8 mouse cellular contexts compared by ENCODE assay signal in genomic region chr10:78399090-78399657, GRCm38 (mm10). TPM values are rescaled to one million over a fixed set of nuclear protein-coding genes. Genes with fewer than 3 reads are reported as not detected.
DNase-seq lines count a peak whose midpoint lies in the region; ATAC-seq and TF ChIP-seq lines count a peak whose summit lies in the region.

No protein-coding gene starts in this region.

- peak; percentile 76 for ATAC-seq in CD4-positive, CD25-positive, alpha-beta regulatory T cell, adult 4 months
- peak; percentile 82 for ATAC-seq in megakaryocyte progenitor cell, adult 5-6 weeks (replicated peaks; ENCODE audit: poor library complexity)
- ATAC-seq in stomach, postnatal 0 days (ENCODE audit: low FRiP score, low TSS enrichment): peak; percentile 15; the same call in 1 of the 2 replicates

- no peaks in the 10 kb centered on the region; the same call in 1 of the 2 replicates for H3K4me1 ChIP-seq in kidney, adult 2 months (ENCODE audit: control insufficient read depth, insufficient read depth, low read length)
- no peaks in the 10 kb centered on the region for H3K4me1 ChIP-seq in stomach, postnatal 0 days (replicated peaks; ENCODE audit: control insufficient read depth, insufficient read depth)

- H3K4me3 ChIP-seq in kidney, adult 2 months (ENCODE audit: insufficient read depth, low read depth, low read length): no peak overlapping the region
- no peak overlapping the region for H3K4me3 ChIP-seq in stomach, postnatal 0 days (ENCODE audit: low read depth, low read length)

- WGBS in kidney, adult 2 months: 40% methylated on average over 17 of the region's 17 CpGs
- WGBS in stomach, postnatal 0 days: 49% methylated on average over 17 of the region's 17 CpGs

- no peaks in the 10 kb centered on the region for H3K27me3 ChIP-seq in kidney, adult 2 months (replicated peaks; ENCODE audit: control insufficient read depth, insufficient read depth, low read length)
- H3K27me3 ChIP-seq in stomach, postnatal 0 days (ENCODE audit: control insufficient read depth, insufficient read depth, low read length): no peaks in the 10 kb centered on the region

- TF ChIP-seq POLR2A in kidney, adult 2 months (IDR thresholded peaks at IDR 0.05; ENCODE audit: low read depth, low read length): no peak

- H3K9me3 ChIP-seq in stomach, postnatal 0 days (ENCODE audit: control insufficient read depth, low read length): no peaks in the 10 kb centered on the region

- no peak overlapping the region for H3K9ac ChIP-seq in stomach, postnatal 0 days (ENCODE audit: low read length)

- H3K27ac ChIP-seq in kidney, adult 2 months (ENCODE audit: insufficient read depth, low read depth, low read length): no peak overlapping the region
- no peak overlapping the region for H3K27ac ChIP-seq in stomach, postnatal 0 days (replicated peaks)

- DNase-seq in adrenal gland, adult (ENCODE audit: inconsistent age in 2 of 2, low spot score in 1 of 2): peak; percentile 79 to 85
- DNase-seq in adrenal gland, postnatal 4 days (ENCODE audit: low spot score in 2 of 2): no peak
- peak; percentile 39 for DNase-seq in embryo, embryonic 11.5 days (ENCODE audit: low read depth, low spot score)
- peak; percentile 64 for DNase-seq in kidney, adult 2 months
- DNase-seq in stomach, postnatal 0 days (ENCODE audit: low spot score): peak; percentile 40
- DNase-seq in cerebellum, adult 9-10 months: no peak

- no peak overlapping the region for H3K4me2 ChIP-seq in stomach, postnatal 0 days (replicated peaks; ENCODE audit: low read depth)

- TF ChIP-seq EP300 in stomach, postnatal 0 days (optimal IDR thresholded peaks at IDR 0.05): no peak

- no peaks in the 10 kb centered on the region; the same call in 1 of the 2 replicates for H3K36me3 ChIP-seq in kidney, adult 2 months (ENCODE audit: control insufficient read depth, insufficient read depth, low read length)
- H3K36me3 ChIP-seq in stomach, postnatal 0 days (ENCODE audit: control insufficient read depth, insufficient read depth, low read length): peaks cover 28% of the 10 kb centered on the region

- no peak for TF ChIP-seq CTCF in kidney, adult 2 months (conservative IDR thresholded peaks at IDR 0.05; ENCODE audit: insufficient read depth, insufficient read length, low read depth, low read length)
- no peak for TF ChIP-seq CTCF in stomach, postnatal 0 days (IDR thresholded peaks at IDR 0.05; ENCODE audit: low read depth)

RNA-seq across cellular contexts. Expression of gene Rrp1, which starts 13.7 kb away (rescaled TPM):
- 100 to 1,000 TPM; 282 to 296 TPM for total RNA-seq in adrenal gland, postnatal 4 days (2021)
- polyA plus RNA-seq in CD4-positive, CD25-positive, alpha-beta regulatory T cell, adult 4 months (2017; shearing (Covaris generic)): 100 to 1,000 TPM; 107 to 148 TPM
- polyA plus RNA-seq in kidney, adult 2 months (2012; rRNA removed): 58.2 and 80.3 TPM in 2 replicates
- 56.7 and 60.6 TPM in 2 replicates for total RNA-seq in megakaryocyte progenitor cell, adult 5-6 weeks (2015)
- total RNA-seq in megakaryocyte progenitor cell, adult 5-6 weeks (2017): 336 and 416 TPM in 2 replicates
- 148 TPM in 2 replicates for polyA plus RNA-seq in stomach, postnatal 0 days (2015; fragmentation: Nextera tagmentation; extraction: Ambion mirVana)

RNA-seq across cellular contexts. Expression of gene Cstb, which starts 26.3 kb away (rescaled TPM):
- 100 to 1,000 TPM; 171 to 196 TPM for total RNA-seq in adrenal gland, postnatal 4 days (2021)
- 100 to 1,000 TPM; 146 to 147 TPM for polyA plus RNA-seq in CD4-positive, CD25-positive, alpha-beta regulatory T cell, adult 4 months (2017; shearing (Covaris generic))
- polyA plus RNA-seq in kidney, adult 2 months (2012; rRNA removed): 101 and 115 TPM in 2 replicates
- total RNA-seq in megakaryocyte progenitor cell, adult 5-6 weeks (2015): 48.9 and 56.0 TPM in 2 replicates
- 41.9 and 51.4 TPM in 2 replicates for total RNA-seq in megakaryocyte progenitor cell, adult 5-6 weeks (2017)
- 636 and 675 TPM in 2 replicates for polyA plus RNA-seq in stomach, postnatal 0 days (2015; fragmentation: Nextera tagmentation; extraction: Ambion mirVana)

RNA-seq across cellular contexts. Expression of gene Agpat3, which starts 46.9 kb away (rescaled TPM):
- 100 to 1,000 TPM; 203 to 217 TPM for total RNA-seq in adrenal gland, postnatal 4 days (2021)
- 100 to 1,000 TPM in 1 of 2 experiments, 10 to 100 TPM in 1; 94.4 to 115 TPM for polyA plus RNA-seq in CD4-positive, CD25-positive, alpha-beta regulatory T cell, adult 4 months (2017; shearing (Covaris generic))
- 460 and 530 TPM in 2 replicates for polyA plus RNA-seq in kidney, adult 2 months (2012; rRNA removed)
- 2.7 and 3.1 TPM in 2 replicates for total RNA-seq in megakaryocyte progenitor cell, adult 5-6 weeks (2015)
- total RNA-seq in megakaryocyte progenitor cell, adult 5-6 weeks (2017): 1.8 and 4.1 TPM in 2 replicates
- polyA plus RNA-seq in stomach, postnatal 0 days (2015; fragmentation: Nextera tagmentation; extraction: Ambion mirVana): 69.9 and 71.5 TPM in 2 replicates

Comparison
In these comparisons a context has a peak if more than half of its experiments do, and no peak if none do; other contexts are left out.
1. DNase-seq: peak in adrenal gland, adult (2 of 2), embryo, embryonic 11.5 days (single experiment), kidney, adult 2 months (single experiment) and stomach, postnatal 0 days (single experiment); none in adrenal gland, postnatal 4 days (0 of 2) and cerebellum, adult 9-10 months (single experiment).
2. ATAC-seq: peak in every context shown above with its lines; median percentile 82 in megakaryocyte progenitor cell, adult 5-6 weeks; 76 in CD4-positive, CD25-positive, alpha-beta regulatory T cell, adult 4 months; 15 in stomach, postnatal 0 days.